Mouse (Mus musculus) myocyte (in vitro differentiated cells): ENCODE measurements at regions not wholly inside any gene's neighbourhood (a gene's known extent, or its start where the extent isn't known, plus 50 kb on each side); places are given as distances from the start of the nearest gene placed in this dataset.

ENCODE experiments used
- H3K27me3 ChIP-seq: one replicate; pipeline ENCODE4 v1.6.1; 2011; ENCODE audit not compliant: control insufficient read depth, insufficient read depth, insufficient read length
- H3K36me3 ChIP-seq: one replicate; pipeline ENCODE4 v1.6.1; 2011; ENCODE audit not compliant: control insufficient read depth, insufficient read depth
- H3K4me2 ChIP-seq: one replicate; pipeline ENCODE4 v1.6.1; 2011; ENCODE audit warnings: low read depth, control low read depth
- H3K4me3 ChIP-seq: one replicate; pipeline ENCODE4 v1.5.1; 2011; ENCODE audit warnings: mild to moderate bottlenecking, control low read depth, moderate library complexity
- H3K79me2 ChIP-seq: one replicate; pipeline ENCODE4 v1.6.1; 2011; ENCODE audit not compliant: control insufficient read depth, insufficient read depth
- H3ac ChIP-seq: one replicate; pipeline ENCODE4 v1.6.1; 2011; ENCODE audit not compliant: control insufficient read depth, insufficient read length
- CEBPB ChIP-seq: IDR thresholded peaks from 2 replicates; pipeline ENCODE4 v1.6.1; 2011; ENCODE audit warnings: mild to moderate bottlenecking, moderate library complexity; ENCODE audit not compliant: poor library complexity, insufficient read depth, severe bottlenecking
- E2F4 ChIP-seq: IDR thresholded peaks from one replicate; pipeline ENCODE4 v1.6.1; 2011; ENCODE audit warnings: mild to moderate bottlenecking, control low read depth, moderate library complexity; ENCODE audit not compliant: insufficient read depth
- MAX ChIP-seq: IDR thresholded peaks from one replicate; pipeline ENCODE4 v1.6.1; 2011; ENCODE audit warnings: low read depth, mild to moderate bottlenecking, control low read depth
- MYOD1 ChIP-seq, 3 experiments: IDR thresholded peaks; one replicate each; pipeline ENCODE4 v1.6.1; 2011; ENCODE audit warnings: control low read depth in 2 of 3, low read depth in 2 of 3, mild to moderate bottlenecking in 2 of 3, moderate library complexity in 1 of 3; ENCODE audit not compliant: insufficient read length in 2 of 3, control insufficient read depth in 1 of 3
- MYOG ChIP-seq, 3 experiments: IDR thresholded peaks; one replicate each; pipeline ENCODE4 v1.6.1; 2011; ENCODE audit warnings: control low read depth in 2 of 3, low read depth in 2 of 3, mild to moderate bottlenecking in 2 of 3; ENCODE audit not compliant: insufficient read length in 2 of 3, control insufficient read depth in 1 of 3, insufficient read depth in 1 of 3
- POLR2A ChIP-seq: IDR thresholded peaks from one replicate; pipeline ENCODE4 v1.6.1; 2011; ENCODE audit warnings: low read depth, mild to moderate bottlenecking, control low read depth, moderate library complexity; ENCODE audit not compliant: insufficient read length
- POLR2AphosphoS2 ChIP-seq: IDR thresholded peaks from one replicate; pipeline ENCODE4 v1.6.1; 2011; ENCODE audit warnings: low read depth, control low read depth; ENCODE audit not compliant: insufficient read length
- REST ChIP-seq: IDR thresholded peaks from one replicate; pipeline ENCODE4 v1.6.1; 2011; ENCODE audit warnings: mild to moderate bottlenecking, control low read depth, moderate library complexity; ENCODE audit not compliant: insufficient read depth, insufficient read length
- SRF ChIP-seq: IDR thresholded peaks from one replicate; pipeline ENCODE4 v1.6.1; 2011; ENCODE audit warnings: low read depth; ENCODE audit not compliant: control insufficient read depth, insufficient read length
- TCF12 ChIP-seq: IDR thresholded peaks from one replicate; pipeline ENCODE4 v1.6.1; 2011; ENCODE audit warnings: mild to moderate bottlenecking, control low read depth; ENCODE audit not compliant: poor library complexity, insufficient read depth, severe bottlenecking
- TCF3 ChIP-seq: IDR thresholded peaks from one replicate; pipeline ENCODE4 v1.6.1; 2011; ENCODE audit warnings: low read depth, control low read depth; ENCODE audit not compliant: insufficient read length
- USF1 ChIP-seq: IDR thresholded peaks from one replicate; pipeline ENCODE4 v1.6.1; 2011; ENCODE audit warnings: low read depth, mild to moderate bottlenecking, control low read depth, moderate library complexity

DNA sequence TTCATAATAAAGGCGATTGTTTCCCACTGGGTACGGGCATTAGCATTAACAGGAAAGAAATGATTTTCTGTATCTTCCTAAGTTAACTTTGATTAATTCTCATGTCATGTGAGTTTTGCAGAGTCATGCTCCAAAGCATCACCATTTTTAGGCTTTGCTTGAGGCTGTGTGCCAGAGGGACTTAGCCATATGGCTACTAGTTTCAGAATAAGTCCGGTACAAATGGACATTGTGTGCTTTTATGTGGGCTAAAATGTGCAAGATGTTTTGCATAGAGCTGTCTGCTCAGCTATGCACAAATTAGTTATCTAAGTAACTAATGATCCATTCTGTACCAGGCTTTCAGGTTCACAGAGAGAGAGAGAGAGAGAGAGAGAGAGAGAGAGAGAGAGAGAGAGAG is 406.2 kb upstream of the Tmem132c start:
- Histone ChIP-seq H3K27me3 (no peaks in the 10 kb centered on the region), H3K4me3 (no peak overlapping the region), H3K4me2 (no peak overlapping the region), H3K36me3 (no peaks in the 10 kb centered on the region), H3ac (no peak overlapping the region), H3K79me2 (no peaks in the 10 kb centered on the region)
- no peak for TF ChIP-seq REST
- TF ChIP-seq MYOG (IDR thresholded peaks at IDR 0.05; ENCODE audit: control insufficient read depth in 1 of 3, insufficient read depth in 1 of 3, insufficient read length in 2 of 3, low read depth in 2 of 3) = no peak
- TF ChIP-seq POLR2AphosphoS2 = no peak
- TF ChIP-seq CEBPB = no peak
- TF ChIP-seq POLR2A = no peak
- TF ChIP-seq E2F4 = no peak
- TF ChIP-seq TCF3 = no peak
- no peak for TF ChIP-seq MAX
- TF ChIP-seq MYOD1 (IDR thresholded peaks at IDR 0.05; ENCODE audit: control insufficient read depth in 1 of 3, insufficient read length in 2 of 3, low read depth in 2 of 3) = no peak
- TF ChIP-seq SRF = no peak

- H3K4me2 ChIP-seq = no peak overlapping the region
- H3K4me3 ChIP-seq = no peak overlapping the region
- H3K36me3 ChIP-seq = no peaks in the 10 kb centered on the region
- H3K27me3 ChIP-seq = no peaks in the 10 kb centered on the region
- H3ac ChIP-seq = no peak overlapping the region
- TF ChIP-seq POLR2A = no peak
- no peak for TF ChIP-seq POLR2AphosphoS2
- H3K79me2 ChIP-seq = no peaks in the 10 kb centered on the region
Observed at GRCm38 (mm10) chr5:126842606-126843005, 399.0 kb upstream of the Tmem132c start.

DNA sequence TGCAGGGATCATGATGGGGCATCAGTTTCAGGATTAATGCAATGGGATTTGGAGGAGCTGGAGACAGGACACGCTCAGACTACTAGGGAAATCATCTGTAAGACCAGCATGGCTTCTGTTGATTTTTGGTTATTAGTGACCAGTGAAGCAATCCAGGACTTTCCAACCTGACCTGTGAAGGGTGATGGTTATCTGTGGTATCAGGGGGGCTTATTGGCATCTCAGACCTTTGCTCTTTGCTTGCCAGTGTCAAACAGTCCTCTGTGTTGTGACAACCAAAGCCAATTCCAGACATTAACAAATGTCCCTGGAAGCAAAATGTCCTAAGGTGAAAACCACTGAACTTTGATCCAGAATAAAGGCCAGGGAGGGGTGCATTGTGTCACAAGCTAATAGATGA is 379.5 kb upstream of the Tmem132c start:
- Histone ChIP-seq H3K4me2 (no peak overlapping the region), H3K27me3 (no peaks in the 10 kb centered on the region), H3K36me3 (no peaks in the 10 kb centered on the region), H3K4me3 (no peak overlapping the region), H3ac (no peak overlapping the region), H3K79me2 (no peaks in the 10 kb centered on the region)
- TF ChIP-seq TCF3 = no peak
- no peak for TF ChIP-seq REST
- TF ChIP-seq MYOG (IDR thresholded peaks at IDR 0.05; ENCODE audit: control insufficient read depth in 1 of 3, insufficient read depth in 1 of 3, insufficient read length in 2 of 3, low read depth in 2 of 3) = no peak
- no peak for TF ChIP-seq TCF12
- TF ChIP-seq SRF = no peak
- no peak for TF ChIP-seq POLR2AphosphoS2
- TF ChIP-seq CEBPB = no peak
- TF ChIP-seq USF1 = no peak
- TF ChIP-seq MAX = no peak
- no peak for TF ChIP-seq POLR2A
- no peak for TF ChIP-seq E2F4
- no peak for TF ChIP-seq MYOD1 (IDR thresholded peaks at IDR 0.05; ENCODE audit: control insufficient read depth in 1 of 3, insufficient read length in 2 of 3, low read depth in 2 of 3)

DNA sequence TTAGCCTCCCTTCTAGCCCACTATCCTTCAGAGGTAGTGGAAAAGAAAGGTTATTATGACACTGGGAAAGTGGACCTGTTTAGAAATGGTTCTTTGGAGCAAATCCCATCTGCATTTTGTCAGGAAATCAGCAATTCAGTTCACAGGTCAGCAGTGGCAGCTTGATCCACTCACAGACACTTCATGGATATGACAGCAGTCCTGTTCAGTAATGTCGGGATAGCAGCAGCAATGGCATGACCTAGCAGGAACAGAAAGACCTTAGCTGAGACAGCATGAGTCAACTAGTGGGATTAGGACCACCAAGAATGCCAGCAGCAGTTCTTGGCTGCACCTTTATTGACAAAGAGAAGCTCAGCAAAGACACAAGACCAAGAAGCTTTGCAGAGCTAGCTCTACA is 365.8 kb upstream of the Tmem132c start:
- no peak overlapping the region for H3K4me3 ChIP-seq
- no peaks in the 10 kb centered on the region for H3K79me2 ChIP-seq
- no peak overlapping the region for H3K4me2 ChIP-seq
- no peaks in the 10 kb centered on the region for H3K27me3 ChIP-seq
- no peak overlapping the region for H3ac ChIP-seq
- no peak for TF ChIP-seq POLR2AphosphoS2
- no peak for TF ChIP-seq TCF12
- no peak for TF ChIP-seq USF1
- no peak for TF ChIP-seq POLR2A
- no peak for TF ChIP-seq CEBPB
- TF ChIP-seq MYOG (IDR thresholded peaks at IDR 0.05; ENCODE audit: control insufficient read depth in 1 of 3, insufficient read depth in 1 of 3, insufficient read length in 2 of 3, low read depth in 2 of 3) = no peak
- TF ChIP-seq E2F4 = no peak
- H3K36me3 ChIP-seq = no peaks in the 10 kb centered on the region

DNA sequence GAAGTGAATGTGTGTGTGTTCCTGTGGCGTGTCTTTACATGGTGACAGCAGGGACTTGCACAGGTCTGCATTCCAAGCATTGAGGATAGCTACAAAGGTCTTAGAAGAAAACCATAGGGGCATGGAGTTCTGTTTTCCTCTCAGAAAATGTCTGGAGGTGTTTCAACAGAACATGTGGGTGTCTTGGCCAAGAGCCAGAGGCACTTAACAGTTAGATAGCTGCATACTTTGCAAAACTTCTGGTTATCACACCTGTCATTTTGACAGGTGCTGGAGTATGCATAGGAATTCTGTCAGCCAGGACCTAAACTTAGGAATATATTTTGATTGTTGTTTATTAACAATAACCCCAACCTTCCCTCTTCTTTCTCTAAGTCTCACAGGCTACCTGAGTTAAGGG is 350.9 kb upstream of the Tmem132c start:
- H3K4me2 ChIP-seq = no peak overlapping the region

GRCm38 (mm10) chr5:126893063-126893462 is 348.5 kb upstream of the Tmem132c start:
- H3ac ChIP-seq = no peak overlapping the region
- H3K4me2 ChIP-seq = no peak overlapping the region
- H3K79me2 ChIP-seq = no peaks in the 10 kb centered on the region
- no peaks in the 10 kb centered on the region for H3K36me3 ChIP-seq
- no peak overlapping the region for H3K4me3 ChIP-seq
- H3K27me3 ChIP-seq = no peaks in the 10 kb centered on the region
- TF ChIP-seq POLR2A (no peak), CEBPB (no peak), USF1 (no peak), TCF3 (no peak), REST (no peak), POLR2AphosphoS2 (no peak), MAX (no peak), E2F4 (no peak), TCF12 (no peak), SRF (no peak), MYOG (IDR thresholded peaks at IDR 0.05; ENCODE audit: control insufficient read depth in 1 of 3, insufficient read depth in 1 of 3, insufficient read length in 2 of 3, low read depth in 2 of 3) (no peak)

More for the DNA sequence above, 350.9 kb upstream of the Tmem132c start:
- no peaks in the 10 kb centered on the region for H3K36me3 ChIP-seq
- TF ChIP-seq MYOG (IDR thresholded peaks at IDR 0.05; ENCODE audit: control insufficient read depth in 1 of 3, insufficient read depth in 1 of 3, insufficient read length in 2 of 3, low read depth in 2 of 3) (no peak), TCF12 (no peak), E2F4 (no peak), REST (no peak)
- H3K27me3 ChIP-seq = no peaks in the 10 kb centered on the region
- H3ac ChIP-seq = no peak overlapping the region
- no peak overlapping the region for H3K4me3 ChIP-seq
- no peaks in the 10 kb centered on the region for H3K79me2 ChIP-seq
